Comparison of ENCODE assay signal across 17 mouse cellular contexts in genomic region chr14:22183195-22183594, GRCm38 (mm10).
A peak's percentile ranks its signal among the peaks of the same experiment; 100 is the strongest.
DNase-seq lines count a peak whose midpoint lies in the region; ATAC-seq lines count a peak whose summit lies in the region.
"Had no signal": no experiment of that assay in that cellular context is flagged by ENCODE, and none has a peak within 500 bp of the region (broad histone marks: within the 10 kb centered on the region; RNA-seq: fewer than 3 reads in every experiment).

No protein-coding gene starts in this region.

- no peak overlapping the region for H3K9ac ChIP-seq in heart, embryonic 16.5 days (ENCODE audit: low read length)
- no peak overlapping the region for H3K9ac ChIP-seq in heart, embryonic 11.5 days (ENCODE audit: low read depth, low read length)
- H3K9ac ChIP-seq: forebrain, postnatal 0 days; lung, embryonic 14.5 days; midbrain, embryonic 13.5 days; neural tube, embryonic 13.5 days had no signal

- no peak overlapping the region for H3K4me2 ChIP-seq in heart, embryonic 16.5 days (ENCODE audit: low read depth, low read length)
- no peak overlapping the region for H3K4me2 ChIP-seq in heart, embryonic 11.5 days
- H3K4me2 ChIP-seq: lung, embryonic 14.5 days; midbrain, embryonic 13.5 days; neural tube, embryonic 13.5 days had no signal

- H3K4me1 ChIP-seq in heart, embryonic 16.5 days (ENCODE audit: control insufficient read depth, insufficient read depth, low read length) = no peaks in the 10 kb centered on the region
- H3K4me1 ChIP-seq in heart, embryonic 11.5 days (ENCODE audit: control insufficient read depth, insufficient read depth, low read length) = no peaks in the 10 kb centered on the region
- H3K4me1 ChIP-seq in heart, embryonic 10.5 days = no peaks in the 10 kb centered on the region
- H3K4me1 ChIP-seq: midbrain, embryonic 13.5 days; neural tube, embryonic 13.5 days had no signal

- 45% methylated on average over 3 of the region's 3 CpGs for WGBS in heart, embryonic 16.5 days
- 54% methylated on average over 3 of the region's 3 CpGs for WGBS in heart, embryonic 11.5 days (ENCODE audit: insufficient replicate concordance)
- 47% methylated on average over 3 of the region's 3 CpGs for WGBS in heart, embryonic 10.5 days

- ATAC-seq in heart, embryonic 16.5 days (replicated peaks; ENCODE audit: extremely low read depth, insufficient read depth, low FRiP score) = 0 out of 2 replicates have a peak, but pooled peaks have one; percentile 14
- ATAC-seq in heart, embryonic 11.5 days (replicated peaks; ENCODE audit: insufficient number of reproducible peaks, low FRiP score, low TSS enrichment) = no peak
- ATAC-seq in granulocyte monocyte progenitor cell, adult 5-6 weeks (replicated peaks; ENCODE audit: poor library complexity, severe bottlenecking) = peak; percentile 97
- peak; percentile 77 for ATAC-seq in megakaryocyte-erythroid progenitor cell, adult 5-6 weeks (replicated peaks; ENCODE audit: low FRiP score, low TSS enrichment, poor library complexity, severe bottlenecking)
- ATAC-seq: forebrain, postnatal 0 days; midbrain, embryonic 13.5 days had no signal

- no peaks in the 10 kb centered on the region for H3K27me3 ChIP-seq in heart, embryonic 16.5 days (ENCODE audit: control insufficient read depth, insufficient read depth, low read length)
- H3K27me3 ChIP-seq in heart, embryonic 11.5 days (ENCODE audit: control insufficient read depth, insufficient read depth, low read length) = no peaks in the 10 kb centered on the region
- no peaks in the 10 kb centered on the region for H3K27me3 ChIP-seq in heart, embryonic 10.5 days (ENCODE audit: insufficient read depth, poor library complexity, severe bottlenecking)
- H3K27me3 ChIP-seq: midbrain, embryonic 13.5 days; neural tube, embryonic 13.5 days had no signal

- DNase-seq in thymus, postnatal 36 days = peak; percentile 42 to 59
- DNase-seq in testis, postnatal 10 days (ENCODE audit: low spot score) = no peak
- no peak for DNase-seq in embryo, embryonic 10 days (ENCODE audit: low spot score)
- DNase-seq in heart, embryonic 10.5 days (ENCODE audit: low spot score) = no peak
- DNase-seq: cerebellum, adult 8-10 months; forebrain, postnatal 0 days; gastrocnemius, postnatal 36 days; heart, postnatal 36 days; kidney, adult 18-20 months; lung, embryonic 14.5 days; right cerebral cortex, adult 18-20 months had no signal

- no peak overlapping the region for H3K27ac ChIP-seq in heart, embryonic 16.5 days (ENCODE audit: low read length)
- H3K27ac ChIP-seq in heart, embryonic 11.5 days (ENCODE audit: low read depth, low read length) = no peak overlapping the region
- H3K27ac ChIP-seq in heart, embryonic 10.5 days = no peak overlapping the region
- H3K27ac ChIP-seq: midbrain, embryonic 13.5 days; neural tube, embryonic 13.5 days had no signal

- H3K4me3 ChIP-seq in heart, embryonic 16.5 days (ENCODE audit: low read length) = no peak overlapping the region
- H3K4me3 ChIP-seq in heart, embryonic 11.5 days (ENCODE audit: low read depth, low read length) = no peak overlapping the region
- no peak overlapping the region for H3K4me3 ChIP-seq in heart, embryonic 10.5 days
- H3K4me3 ChIP-seq: midbrain, embryonic 13.5 days; neural tube, embryonic 13.5 days had no signal

- H3K9me3 ChIP-seq in heart, embryonic 16.5 days (replicated peaks; ENCODE audit: control insufficient read depth, low read length) = no peaks in the 10 kb centered on the region
- no peaks in the 10 kb centered on the region for H3K9me3 ChIP-seq in heart, embryonic 11.5 days (replicated peaks; ENCODE audit: control insufficient read depth, low read length)
- no peaks in the 10 kb centered on the region for H3K9me3 ChIP-seq in heart, embryonic 10.5 days
- H3K9me3 ChIP-seq: midbrain, embryonic 13.5 days; neural tube, embryonic 13.5 days had no signal

- no peaks in the 10 kb centered on the region for H3K36me3 ChIP-seq in heart, embryonic 16.5 days (ENCODE audit: control insufficient read depth, insufficient read depth)
- H3K36me3 ChIP-seq in heart, embryonic 11.5 days (ENCODE audit: control insufficient read depth, insufficient read depth, low read length) = no peaks in the 10 kb centered on the region
- no peaks in the 10 kb centered on the region for H3K36me3 ChIP-seq in heart, embryonic 10.5 days
- H3K36me3 ChIP-seq: midbrain, embryonic 13.5 days; neural tube, embryonic 13.5 days had no signal

Comparison
In these comparisons a context has a peak if more than half of its experiments do, and no peak if none do; other contexts are left out.
1. DNase-seq: peak in thymus, postnatal 36 days (2 of 2); none in testis, postnatal 10 days (single experiment), embryo, embryonic 10 days (single experiment) and heart, embryonic 10.5 days (single experiment).